Mouse (Mus musculus) frontal cortex, adult (tissue): ENCODE data around the gene Zfp612.
"Not testable (repeated sequence)": the region's sequence is repeated elsewhere in the genome, so short reads cannot be mapped to it uniquely, and the experiment has no call there.

Source experiments
- ATAC-seq: cut with Nextera tagmentation; 2 replicates; pipeline ENCODE4 v1.9.2; 2017; ENCODE audit warnings: mild to moderate bottlenecking, moderate library complexity, mixed read lengths; ENCODE audit not compliant: low TSS enrichment

Gene Zfp612

GRCm38 (mm10) chr8:110079282-110080221 lies at the start of gene Zfp612:
Zfp612 (plus strand) TSS chr8:110079746.
- ATAC-seq, result peak; percentile 92

GRCm38 (mm10) chr8:110033771-110034170 lies 45.8 kb upstream of the Zfp612 start:
- ATAC-seq, result not testable (repeated sequence)

GRCm38 (mm10) chr8:110034331-110034730 lies 45.2 kb upstream of the Zfp612 start:
- no peak; the same call in 1 of the 2 replicates for ATAC-seq

- ATAC-seq, result no peak
These were observed 43.4 kb upstream of the Zfp612 start for GRCm38 (mm10) chr8:110036156-110036555.

- 0 out of 2 replicates have a peak, but pooled peaks have one; percentile 41 for ATAC-seq
These were observed 40.3 kb upstream of the Zfp612 start for GRCm38 (mm10) chr8:110039216-110039615.

- no peak for ATAC-seq
These were observed 39.9 kb upstream of the Zfp612 start, which contains the start of gene Chst4 for GRCm38 (mm10) chr8:110039659-110040058. Chst4 (minus strand) TSS chr8:110039740.

- no peak for ATAC-seq
These were observed 39.0 kb upstream of the Zfp612 start for GRCm38 (mm10) chr8:110040509-110040908.

- no peak for ATAC-seq
These were observed 28.3 kb upstream of the Zfp612 start for GRCm38 (mm10) chr8:110051208-110051607.

- no peak for ATAC-seq
These were observed 21.3 kb upstream of the Zfp612 start for GRCm38 (mm10) chr8:110058207-110058606.

- ATAC-seq, result no peak
These were observed 15.4 kb upstream of the Zfp612 start for GRCm38 (mm10) chr8:110064161-110064560.

- no peak for ATAC-seq
These were observed 14.8 kb upstream of the Zfp612 start for GRCm38 (mm10) chr8:110064606-110065365.

- no peak for ATAC-seq
These were observed 13.9 kb upstream of the Zfp612 start for GRCm38 (mm10) chr8:110065676-110066075.

GRCm38 (mm10) chr8:110069706-110070105 lies 9.8 kb upstream of the Zfp612 start:
- no peak for ATAC-seq

- ATAC-seq, result peak; percentile 96
These were observed 7.9 kb upstream of the Zfp612 start for GRCm38 (mm10) chr8:110071600-110071999.

- ATAC-seq, result no peak
These were observed 5.0 kb upstream of the Zfp612 start for GRCm38 (mm10) chr8:110074496-110074895.

GRCm38 (mm10) chr8:110082416-110083105 lies 3.0 kb downstream of the Zfp612 start:
- no peak for ATAC-seq

GRCm38 (mm10) chr8:110091869-110092268 lies 12.3 kb downstream of the Zfp612 start:
- no peak for ATAC-seq

- ATAC-seq, result no peak
These were observed 21.4 kb downstream of the Zfp612 start, which contains the start of gene Gm21964 for GRCm38 (mm10) chr8:110100907-110101306. Gm21964 (plus strand) TSS chr8:110101207.

GRCm38 (mm10) chr8:110101676-110102075 lies 22.1 kb downstream of the Zfp612 start:
- ATAC-seq, result no peak

GRCm38 (mm10) chr8:110102653-110103052 lies 23.1 kb downstream of the Zfp612 start, which contains the start of gene Gm17720:
Gm17720 (minus strand) TSS chr8:110102753.
- ATAC-seq, result no peak

GRCm38 (mm10) chr8:110119715-110120114 lies 40.2 kb downstream of the Zfp612 start:
- ATAC-seq, result peak; percentile 67; the same call in 1 of the 2 replicates

- ATAC-seq, result peak; percentile 93
These were observed 51.0 kb downstream of the Zfp612 start for GRCm38 (mm10) chr8:110130537-110130936.
